Mouse (Mus musculus) brain, adult 2 months (tissue): ENCODE data around the gene B230118H07Rik.

Experiments used
- DNase-seq: peaks from one replicate; pipeline ENCODE4 v3.0.0; 2011; ENCODE audit warnings: low read depth, low spot score

B230118H07Rik gene

DNA sequence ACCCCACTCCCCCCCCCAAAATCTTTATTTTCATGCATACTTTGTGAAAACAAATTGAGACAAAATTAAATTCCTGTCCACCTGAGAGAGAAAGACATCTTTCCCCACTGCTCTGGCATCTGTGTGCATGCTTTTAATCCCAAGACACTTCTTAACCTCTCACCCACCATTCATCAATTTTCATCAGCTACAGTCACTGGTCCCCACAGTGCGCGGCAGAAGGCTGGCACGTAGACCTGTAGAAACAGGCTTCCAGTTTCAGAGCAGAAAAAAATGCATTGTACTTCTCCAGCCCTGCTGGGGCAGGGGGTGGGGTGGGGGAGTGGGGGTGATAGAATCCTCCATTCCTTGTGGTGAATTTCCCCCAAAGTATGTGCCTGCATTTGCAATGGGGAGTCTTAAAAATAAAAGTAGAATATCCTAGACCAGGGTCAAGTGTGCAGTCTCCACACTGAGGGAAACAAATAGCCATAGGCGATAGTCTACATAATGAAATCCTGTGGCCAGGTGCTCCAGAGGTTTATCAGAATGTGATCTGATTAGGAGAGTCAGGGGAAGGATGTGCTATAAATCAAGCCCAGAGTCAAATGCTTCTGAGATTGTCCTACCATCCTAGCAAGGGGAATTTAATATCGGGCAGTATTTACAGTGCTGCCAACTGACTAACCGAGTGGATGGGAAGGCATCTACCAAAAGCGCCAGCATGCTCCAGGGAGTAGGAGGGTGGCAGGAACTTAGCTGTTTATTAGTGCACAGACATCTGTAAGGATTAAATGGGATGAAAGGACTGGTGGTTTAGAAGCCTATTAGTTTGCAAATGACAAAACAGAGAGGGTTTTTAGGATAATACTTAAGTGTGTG lies 10.1 kb downstream of the B230118H07Rik start:
- no peak for DNase-seq

DNA sequence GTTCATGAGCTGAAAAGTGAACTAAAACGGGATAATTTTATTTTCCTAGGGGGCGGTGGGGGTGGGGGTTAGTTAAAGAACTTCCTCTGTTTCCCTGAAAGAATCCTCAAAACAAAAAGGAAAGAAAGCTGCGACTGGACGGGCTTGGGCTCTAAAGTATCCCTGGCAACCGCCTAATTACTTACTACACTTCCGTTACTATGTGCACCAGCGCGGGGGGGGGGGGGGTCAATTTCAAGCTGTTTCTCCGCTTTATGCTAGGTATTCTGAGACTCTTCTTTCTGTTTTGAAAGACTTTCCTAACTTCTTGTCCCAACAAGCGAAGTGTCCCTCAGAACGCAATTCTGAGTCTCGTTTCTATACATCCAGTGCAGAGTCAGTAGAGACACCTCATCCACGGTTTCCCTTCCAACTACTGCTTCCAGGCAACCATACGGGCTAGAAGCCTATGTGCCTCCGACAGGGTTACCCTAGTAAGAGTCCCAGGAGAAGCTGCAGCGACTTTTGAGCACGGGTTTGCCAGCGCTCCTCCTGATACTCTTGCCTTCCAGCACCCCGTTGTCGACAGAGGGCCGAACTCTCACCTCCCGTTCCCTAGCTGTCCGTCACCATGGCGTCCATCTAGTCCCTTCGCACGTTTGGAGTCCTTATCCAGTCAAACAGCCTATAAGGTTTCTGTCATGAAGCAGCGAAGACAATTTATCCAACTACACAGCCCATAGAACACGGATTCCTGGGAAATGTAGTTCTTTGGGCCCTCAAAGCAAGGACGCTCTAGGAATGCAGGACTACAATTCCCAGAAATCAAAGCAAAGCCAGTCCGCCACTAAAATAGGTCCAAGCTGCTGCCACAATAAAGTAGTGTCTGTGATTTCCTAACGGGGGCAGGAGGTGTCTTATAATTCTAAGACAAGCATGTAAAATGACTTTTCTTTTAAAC lies 20.8 kb downstream of the B230118H07Rik start:
- DNase-seq = peak; percentile 99

DNA sequence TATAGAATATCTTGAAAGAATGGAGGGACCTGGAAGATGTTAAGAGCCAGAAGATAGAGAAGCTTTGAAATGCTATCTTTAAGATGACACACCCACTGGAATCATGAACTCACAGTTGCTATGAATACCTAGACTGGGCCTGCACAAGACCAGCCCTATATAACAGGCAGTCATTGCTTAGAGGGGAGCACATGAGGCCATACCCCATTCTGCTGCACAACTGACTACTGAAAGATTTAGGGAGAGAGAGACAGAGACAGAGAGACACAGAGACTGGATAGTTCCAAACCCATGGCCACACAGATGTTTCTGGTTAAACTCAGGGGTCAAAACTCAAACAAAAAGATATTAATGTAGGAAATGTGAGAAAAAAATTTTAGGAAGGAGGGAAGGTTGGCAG lies 22.1 kb downstream of the B230118H07Rik start:
- DNase-seq = no peak

DNA sequence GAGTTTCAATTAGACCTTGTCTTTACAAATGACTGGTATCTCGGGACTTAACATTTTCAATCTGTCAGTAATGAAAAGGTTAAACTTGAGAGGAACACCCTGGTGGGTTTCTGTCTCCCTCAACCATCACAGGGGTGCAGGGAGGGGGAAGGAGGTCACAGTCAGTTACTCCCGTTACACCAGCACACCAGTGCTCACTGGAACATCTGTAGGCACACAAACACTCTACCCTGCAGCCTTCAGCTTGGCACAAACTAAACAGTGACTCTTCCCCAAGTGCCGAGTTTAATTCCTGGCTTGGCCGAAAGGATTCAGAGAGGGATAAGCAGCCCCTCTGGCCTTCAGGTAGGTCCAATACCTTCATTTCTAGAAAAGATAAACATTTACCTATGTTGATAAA lies 24.8 kb downstream of the B230118H07Rik start, which contains the start of gene Rag2:
Gene Rag2 (plus strand): TSS at position 193 of the 400 bp plus-strand sequence.
- no peak for DNase-seq

DNA sequence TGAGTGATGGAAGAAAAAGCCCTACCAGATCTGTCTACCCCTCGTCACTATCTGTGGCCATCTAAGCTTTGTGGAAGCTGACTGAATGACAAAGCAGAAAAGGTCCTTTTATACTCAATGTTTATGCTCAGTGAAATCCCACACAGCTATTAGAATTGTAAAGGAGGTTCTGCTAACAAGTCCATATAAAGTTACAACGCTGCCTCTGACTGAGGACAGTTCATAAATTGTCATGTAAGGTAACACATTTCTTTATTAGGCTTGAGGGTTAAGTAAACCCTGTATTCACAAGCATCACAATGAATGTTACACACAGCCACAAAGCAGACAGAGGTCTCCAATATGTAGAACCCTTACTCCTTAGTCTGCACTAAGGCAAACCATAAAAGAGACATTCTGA lies 25.3 kb downstream of the B230118H07Rik start:
- DNase-seq = no peak

DNA sequence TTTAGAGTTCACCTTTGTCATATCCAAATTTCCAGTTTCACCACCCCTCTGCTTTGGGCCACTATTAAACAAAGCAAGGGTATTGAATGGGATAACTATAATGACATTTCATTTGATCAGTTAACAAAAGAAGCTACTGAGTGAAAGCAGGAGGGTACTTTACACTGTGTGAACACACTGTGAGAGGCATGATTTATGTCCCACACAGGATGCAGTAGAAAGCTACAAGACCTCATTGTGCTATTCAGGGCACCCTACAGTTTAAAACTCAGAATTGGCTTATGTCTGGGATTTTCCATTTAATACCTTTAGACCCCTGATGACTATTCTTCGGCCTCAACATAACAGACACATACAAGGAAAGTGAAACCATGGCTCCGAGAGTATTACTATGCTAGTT lies 26.3 kb downstream of the B230118H07Rik start:
- no peak for DNase-seq

DNA sequence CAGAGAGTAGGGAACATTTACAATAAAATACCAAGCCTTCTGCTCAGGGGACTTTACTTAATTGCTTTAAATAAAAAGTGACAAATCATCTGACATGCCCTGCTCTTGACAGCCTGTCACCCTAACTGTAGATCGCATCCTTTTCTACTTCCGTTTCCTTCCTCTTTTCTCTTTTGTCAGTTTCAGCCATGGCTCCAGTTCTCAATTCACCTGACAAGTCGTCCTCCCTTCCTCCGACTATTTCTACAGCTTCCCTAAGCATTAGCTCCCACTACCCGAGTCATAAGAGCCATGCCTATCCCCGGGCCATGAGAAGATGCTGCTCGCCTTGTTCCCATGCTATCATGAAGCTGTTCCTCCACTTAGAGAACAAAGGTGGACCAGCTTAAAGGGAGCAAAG lies 27.7 kb downstream of the B230118H07Rik start:
- no peak for DNase-seq

DNA sequence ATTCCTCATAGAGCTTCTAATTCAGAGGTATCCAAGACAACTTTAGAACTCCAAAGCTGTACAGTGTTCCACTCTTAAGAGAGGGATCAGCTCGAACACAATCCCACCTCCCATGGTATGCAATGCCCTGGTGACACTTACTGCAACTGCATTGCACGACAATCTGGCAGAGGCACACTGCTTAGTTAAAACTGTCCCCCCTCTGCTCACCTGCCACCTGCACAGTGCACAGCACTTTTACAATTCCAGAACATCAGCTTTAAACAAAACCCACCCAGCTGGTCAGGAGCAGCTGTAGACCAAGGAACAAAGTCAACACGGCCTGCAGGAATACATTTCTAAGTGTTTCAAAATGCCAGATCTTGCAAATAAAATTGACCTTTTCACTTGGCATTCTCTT lies 28.4 kb downstream of the B230118H07Rik start:
- DNase-seq = no peak

DNA sequence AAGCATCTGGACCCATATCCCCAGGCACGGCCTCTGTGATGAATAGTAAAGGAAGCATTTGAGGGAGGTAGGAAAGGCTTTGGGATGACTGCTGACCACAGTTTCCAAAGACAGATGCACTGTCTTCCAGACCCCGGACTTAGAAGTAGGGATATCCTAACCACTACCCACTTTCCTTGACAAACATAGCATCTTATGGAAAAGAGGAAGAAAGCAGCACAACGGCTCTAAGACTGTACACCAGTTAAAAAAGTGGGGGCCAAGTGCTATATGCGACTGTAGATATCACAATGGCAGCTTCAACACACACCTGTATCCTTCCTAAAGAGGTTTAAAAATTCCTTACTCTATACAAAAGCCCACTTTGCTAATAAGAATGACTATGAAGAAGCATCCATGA lies 31.0 kb downstream of the B230118H07Rik start:
- DNase-seq = no peak

DNA sequence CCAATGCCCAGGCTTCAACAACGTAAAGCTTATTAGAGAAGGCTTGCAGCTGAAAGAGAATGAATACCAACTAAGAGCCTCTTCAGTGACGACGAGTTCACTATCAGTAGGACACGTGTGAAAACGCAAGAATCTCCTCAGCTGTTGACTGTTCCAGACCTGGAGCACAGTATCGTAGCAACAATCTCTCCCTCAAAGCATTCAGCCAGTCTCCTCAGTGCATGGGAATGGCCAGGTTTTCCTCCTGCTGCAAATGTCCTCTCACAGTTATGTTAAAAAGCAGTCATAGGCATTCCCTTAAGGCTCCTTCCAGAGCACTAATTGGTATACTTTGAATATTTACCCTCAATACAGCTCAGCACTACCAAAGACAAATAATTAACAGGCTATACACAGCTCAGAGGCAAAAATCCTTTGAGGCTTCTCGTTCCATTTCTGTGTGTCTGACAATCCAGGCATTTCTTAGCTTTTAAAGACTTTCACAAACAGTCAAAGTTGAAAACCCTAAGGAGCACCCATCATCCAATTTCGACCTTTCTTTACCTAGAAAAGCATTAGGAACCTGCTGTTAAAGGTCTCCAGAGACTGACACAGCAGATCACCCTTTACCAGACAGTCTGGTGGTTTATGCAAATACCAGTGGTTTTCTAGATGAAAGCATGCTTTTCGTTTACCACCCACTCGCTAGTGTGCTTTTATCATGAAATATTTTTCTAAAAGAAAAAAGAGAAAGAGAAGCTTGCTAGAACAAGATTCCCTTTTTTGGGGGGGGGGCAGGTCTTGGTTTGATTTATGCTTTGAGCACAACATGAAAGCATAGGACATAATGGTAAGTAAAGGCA lies 33.6 kb downstream of the B230118H07Rik start:
- peak; percentile 37 for DNase-seq

DNA sequence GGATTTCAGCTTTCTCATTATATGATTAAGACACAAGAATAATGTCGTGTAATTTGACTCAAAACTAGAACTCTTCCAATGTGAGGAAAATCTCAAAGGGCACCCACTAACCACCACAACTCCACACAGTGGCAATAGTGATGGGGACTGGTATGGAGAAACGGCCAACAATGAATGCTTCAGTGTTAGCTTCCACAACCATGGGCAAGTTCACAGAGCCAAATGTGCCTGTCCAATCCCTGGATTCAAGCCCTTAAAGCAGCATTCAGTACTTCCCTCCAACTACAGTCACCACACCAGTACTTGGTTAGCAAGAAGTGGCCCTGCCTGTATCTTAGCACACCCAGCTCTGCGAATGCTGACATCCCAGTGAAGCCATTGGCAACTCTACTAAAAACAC lies 38.5 kb downstream of the B230118H07Rik start:
- peak; percentile 58 for DNase-seq

DNA sequence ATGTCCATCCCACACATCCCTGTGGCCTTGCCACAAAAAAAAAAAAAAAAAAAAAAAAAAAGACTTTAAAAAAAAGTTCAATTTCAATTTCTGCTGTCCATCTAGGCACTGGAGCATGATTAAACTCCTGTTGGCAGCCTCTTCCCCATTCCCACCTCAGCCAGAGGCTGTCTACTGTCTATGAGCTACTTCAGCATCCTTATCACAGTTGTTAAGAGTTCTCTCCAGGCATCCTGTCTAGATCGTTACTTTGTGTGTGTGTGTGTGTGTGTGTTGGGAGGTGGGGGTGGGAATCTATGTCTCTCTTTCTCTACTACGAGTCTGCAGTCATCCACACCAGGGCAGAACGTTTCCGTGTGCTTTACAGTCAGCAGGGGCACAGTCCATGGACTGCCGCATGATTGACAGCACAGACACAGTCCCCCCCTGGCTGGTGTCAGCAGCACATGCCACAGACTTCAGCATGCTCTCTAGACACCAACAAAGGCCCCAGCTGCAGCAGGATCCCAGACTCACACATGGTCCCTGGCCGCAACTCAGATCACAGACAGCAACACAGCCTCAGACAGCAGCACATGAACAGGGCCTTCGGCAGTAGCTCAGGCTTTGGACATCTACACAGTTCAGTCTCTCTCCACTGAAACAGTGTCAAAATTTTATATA lies 41.0 kb downstream of the B230118H07Rik start:
- no peak for DNase-seq

DNA sequence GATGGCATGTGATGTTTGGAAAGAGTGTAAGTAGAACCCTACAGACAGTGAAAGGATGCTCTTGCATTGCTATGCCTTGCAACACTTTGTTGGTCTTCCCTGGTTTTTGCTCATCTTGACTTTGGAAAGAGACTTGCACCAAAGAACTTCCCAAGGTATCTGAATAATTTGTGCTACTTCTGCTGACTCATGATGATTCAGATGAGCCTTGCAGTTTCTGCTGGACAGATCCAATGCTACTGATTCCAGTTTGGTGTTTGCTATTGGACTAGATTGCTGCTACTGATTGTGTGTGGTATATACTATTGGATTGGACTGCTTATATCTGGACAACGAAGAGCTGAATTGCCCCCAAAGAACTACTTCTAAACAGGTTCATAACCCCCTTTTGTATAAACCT lies 46.2 kb downstream of the B230118H07Rik start:
- DNase-seq = no peak

DNA sequence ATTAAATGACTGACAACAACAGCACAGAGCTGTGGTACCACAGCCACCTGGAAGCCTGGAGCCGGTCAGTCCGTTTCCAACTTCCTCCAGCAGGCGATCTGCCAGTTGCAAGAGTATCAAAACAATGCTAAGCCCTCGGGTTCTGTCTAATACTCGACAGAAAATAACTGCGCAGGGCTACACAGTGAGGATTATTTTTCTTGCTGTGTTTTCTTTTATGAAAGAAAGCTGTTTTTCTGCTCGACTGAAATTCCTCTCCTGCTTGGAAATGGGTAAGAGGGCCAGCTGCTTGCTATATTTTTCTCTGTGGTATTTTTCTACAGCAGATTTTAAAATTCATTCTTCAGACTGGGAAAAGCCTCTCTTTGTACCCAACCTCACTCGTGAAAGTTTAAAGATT lies 48.6 kb downstream of the B230118H07Rik start:
- DNase-seq = peak; percentile 89

DNA sequence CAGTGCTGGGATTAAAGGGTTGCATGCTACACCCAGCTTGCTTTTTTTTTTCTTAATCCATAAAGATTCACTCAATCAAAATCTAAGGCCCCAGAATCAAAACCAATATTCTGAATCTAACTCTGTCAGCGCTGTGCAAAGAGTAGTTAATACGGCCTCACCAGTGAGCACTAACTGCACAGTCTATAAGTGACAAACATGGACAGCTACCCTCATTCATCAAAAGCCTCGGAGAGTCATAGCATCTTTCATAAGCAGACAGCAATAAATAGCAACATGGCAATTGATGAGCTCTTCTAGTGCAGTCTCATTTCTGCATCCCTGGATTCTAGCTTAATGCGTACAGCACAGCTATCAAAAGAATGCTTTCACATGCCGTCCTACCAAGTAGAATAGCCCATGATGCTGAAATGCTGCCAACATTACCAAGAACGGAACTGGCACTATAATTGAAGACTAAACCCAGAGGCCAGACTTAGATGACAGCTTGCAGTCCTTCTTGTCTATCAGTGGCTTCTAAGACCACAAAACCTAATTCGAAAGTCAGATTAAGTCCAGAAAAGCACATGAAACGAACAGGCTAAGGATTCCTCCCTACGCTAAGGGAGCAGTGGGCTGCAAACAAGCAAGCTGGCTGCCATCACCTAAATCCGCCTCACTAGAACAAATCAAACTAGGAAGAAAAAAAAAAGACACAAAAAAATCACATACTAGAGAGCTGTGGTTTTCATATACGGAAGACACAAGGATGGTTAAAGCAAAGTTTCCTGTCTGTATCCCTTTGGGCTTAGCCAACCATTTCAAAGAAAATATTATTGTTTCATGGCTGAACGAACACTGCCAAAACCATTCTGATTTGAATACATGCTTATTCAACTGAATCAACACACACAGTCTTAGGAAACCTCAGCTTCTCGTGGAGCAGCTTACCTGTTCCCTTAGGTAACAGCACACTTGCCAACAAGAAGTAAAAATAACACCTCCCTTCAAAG lies 50.8 kb downstream of the B230118H07Rik start:
- DNase-seq = peak; percentile 83

DNA sequence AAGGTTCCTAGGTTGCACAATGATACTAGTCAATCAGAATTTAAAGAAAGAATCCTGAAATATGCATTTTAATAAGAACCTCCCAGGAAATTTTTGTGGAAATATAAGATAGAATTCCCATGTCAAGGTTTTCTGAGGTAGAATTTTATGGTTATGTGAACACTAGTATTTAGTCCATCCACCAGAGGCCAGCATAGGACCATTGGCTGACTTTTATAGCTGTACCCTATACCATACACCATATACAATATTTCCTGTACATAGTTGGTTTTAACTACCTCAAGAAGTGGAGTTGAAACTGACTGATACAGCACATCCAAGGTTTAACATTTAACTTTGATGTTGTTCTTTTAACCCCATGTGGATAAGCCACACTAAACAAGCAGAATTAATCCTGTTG lies 52.1 kb downstream of the B230118H07Rik start:
- no peak for DNase-seq

DNA sequence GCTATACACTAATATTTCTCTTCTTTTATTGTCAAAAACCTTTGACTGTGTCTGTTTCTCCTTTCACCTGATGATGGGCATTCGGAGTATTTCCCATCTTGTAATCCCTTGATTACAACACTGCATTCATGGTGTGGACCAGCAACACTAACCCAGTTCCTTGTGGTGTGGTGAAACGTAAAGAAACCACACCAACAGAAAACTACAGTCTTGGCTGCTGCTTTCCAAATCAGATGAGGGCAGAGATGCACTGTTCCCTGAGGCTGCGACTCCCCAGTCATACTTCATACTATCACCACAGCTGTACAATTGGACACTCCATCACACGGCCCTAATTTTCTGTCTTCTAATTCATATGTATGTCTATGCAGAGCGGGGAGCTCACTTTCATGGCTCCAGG lies 54.7 kb downstream of the B230118H07Rik start:
- no peak for DNase-seq

DNA sequence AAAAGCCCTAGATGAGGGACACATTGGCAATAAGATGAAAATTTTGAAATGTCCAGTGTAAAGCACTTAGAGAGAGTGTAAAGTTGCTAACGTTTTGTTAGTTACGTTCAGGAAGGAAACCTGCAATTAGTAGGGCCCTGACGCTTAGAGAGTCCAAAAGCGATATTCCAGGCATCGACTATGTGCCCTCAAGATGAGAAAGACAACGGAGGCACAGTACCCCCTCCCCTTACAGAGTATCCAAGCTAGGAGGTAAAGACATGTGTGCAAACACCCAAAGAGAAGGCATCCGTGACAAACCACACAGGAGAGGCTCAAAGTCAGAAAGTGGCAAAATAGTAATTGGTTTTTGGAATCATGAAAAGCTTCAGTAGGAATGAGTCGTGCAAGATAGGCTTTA lies 56.4 kb downstream of the B230118H07Rik start:
- no peak for DNase-seq

DNA sequence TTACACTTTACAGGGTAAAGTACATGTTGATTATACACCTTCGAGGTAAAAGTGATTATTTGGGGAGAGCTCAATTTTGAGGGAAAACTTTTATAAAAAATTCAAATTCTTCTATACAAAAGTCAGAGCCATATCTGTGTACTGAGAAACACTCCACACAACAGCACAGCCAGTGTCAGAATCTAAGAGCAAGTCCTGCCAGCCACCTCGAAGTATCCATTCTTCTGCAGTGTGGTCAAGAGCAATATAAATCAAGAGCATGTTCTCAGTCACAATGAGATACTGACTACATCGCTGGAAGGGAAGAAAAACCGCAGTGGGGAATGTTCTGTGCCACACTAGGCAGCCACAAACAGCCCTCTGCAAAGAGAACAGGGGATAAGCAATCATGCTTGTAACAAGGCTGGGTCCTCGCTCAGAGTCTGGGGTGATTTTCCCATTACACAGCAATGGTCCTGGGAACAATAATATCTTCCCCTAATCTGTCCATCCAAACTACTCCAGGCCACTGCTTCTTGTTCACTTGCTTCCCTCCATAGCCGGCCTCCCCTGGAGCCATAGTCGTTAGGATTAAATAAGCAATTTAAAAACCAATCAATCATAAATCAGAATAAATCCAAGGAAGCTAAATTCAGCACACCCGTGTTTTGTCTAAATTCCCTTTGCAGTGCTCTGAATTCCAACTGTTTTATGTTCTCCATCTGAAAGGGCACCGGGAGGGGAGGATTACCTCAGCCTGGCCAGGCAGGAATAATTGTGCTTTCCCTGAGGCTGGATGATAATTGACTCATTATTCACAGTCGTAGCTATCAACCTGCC lies 57.1 kb downstream of the B230118H07Rik start:
- peak; percentile 72 for DNase-seq
